Mouse (Mus musculus): ENCODE results near the gene Ints3.

Ints3 gene

DNA sequence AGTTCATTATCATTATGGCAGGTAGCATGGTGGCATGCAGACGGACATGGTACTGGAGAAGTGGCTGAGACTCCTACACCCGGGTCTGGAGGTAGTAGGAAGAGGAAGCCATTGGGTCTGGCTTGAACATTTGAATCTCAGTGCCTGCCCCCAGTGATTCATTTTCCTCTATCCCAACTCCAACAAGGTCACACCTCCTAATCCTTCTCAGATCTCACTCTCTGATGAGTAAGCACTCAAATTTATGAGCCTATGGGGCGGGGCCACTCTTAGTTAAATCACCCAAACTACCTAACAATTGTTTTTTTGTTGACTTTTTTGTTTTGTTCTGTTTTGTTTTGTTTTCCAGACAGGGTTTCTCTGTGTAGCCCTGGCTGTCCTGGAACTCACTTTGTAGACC lies 10.6 kb upstream of the Ints3 start:
- DNase-seq: no peak

DNA sequence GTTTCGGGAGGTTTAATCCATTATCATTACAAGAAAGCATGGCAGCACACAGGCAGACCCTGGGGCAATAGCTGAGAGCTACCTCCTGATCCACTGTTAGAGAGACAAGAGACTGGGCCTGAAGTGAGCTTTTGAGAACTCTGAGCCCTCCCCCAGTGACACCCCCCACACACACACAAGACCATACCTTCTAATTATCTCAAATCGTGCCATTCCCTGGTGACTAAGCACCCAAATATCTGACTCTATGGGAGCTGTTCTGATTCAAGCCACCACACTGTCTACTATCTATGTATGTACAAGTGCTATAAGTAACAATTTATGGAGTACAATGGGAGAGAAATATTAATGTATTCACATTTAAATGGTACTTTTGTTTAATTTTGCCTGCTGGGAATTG lies 7.3 kb upstream of the Ints3 start:
- no peak for DNase-seq

DNA sequence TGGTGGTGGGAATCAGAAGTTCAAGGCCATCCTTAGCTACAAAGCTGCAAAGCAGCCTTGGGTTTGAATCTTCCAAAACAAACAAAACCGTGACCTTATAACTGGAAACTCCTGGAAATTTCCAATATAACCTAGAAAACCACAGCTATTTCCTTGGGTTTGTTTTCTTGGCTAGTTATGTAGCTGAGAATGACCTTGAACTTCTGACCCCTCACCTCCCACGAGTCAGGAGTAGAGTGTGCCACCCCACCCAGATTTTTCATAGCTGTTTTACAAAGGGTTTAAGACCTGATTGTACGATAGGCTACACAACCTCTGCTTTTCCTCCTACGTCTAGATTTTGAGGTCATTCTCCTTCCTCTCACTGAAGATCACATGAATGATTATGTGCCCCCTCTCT lies 3.7 kb upstream of the Ints3 start:
- no peak for DNase-seq

GRCm38 (mm10) chr3:90434073-90434730 lies 780 bp upstream of the Ints3 start:
- DNase-seq: peak; percentile 76 to 89

GRCm38 (mm10) chr3:90432811-90433219 lies 607 bp downstream of the Ints3 start:
- DNase-seq: peak; percentile 44 to 62

DNA sequence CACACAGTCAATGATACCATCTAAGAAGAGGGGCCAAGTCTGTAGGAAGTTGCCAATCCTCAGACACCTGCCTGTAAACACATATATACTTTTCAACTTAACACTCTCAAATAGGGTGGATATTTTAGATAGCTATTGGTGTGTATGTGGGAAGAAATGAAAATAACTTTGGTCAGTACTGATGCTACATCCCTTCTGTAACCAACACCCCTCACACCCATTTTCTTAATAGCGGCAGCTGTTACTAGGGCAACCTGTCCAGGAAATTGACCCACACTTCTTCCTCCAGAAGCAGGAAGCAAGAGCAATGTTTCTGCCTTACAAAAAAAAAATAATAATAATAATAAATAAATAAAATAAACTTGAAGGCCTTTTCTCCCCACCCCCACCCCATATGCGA lies 1.1 kb downstream of the Ints3 start:
- no peak for DNase-seq

- DNase-seq: no peak
These were observed 3.8 kb downstream of the Ints3 start for GRCm38 (mm10) chr3:90429576-90429975.

- peak; percentile 36 to 54 for DNase-seq
These were observed 5.2 kb downstream of the Ints3 start for GRCm38 (mm10) chr3:90428186-90428585.

- peak in 1 of 2 experiments; percentile 23 for DNase-seq
These were observed 5.8 kb downstream of the Ints3 start for GRCm38 (mm10) chr3:90427574-90427973.

- no peak for DNase-seq
These were observed 7.9 kb downstream of the Ints3 start for GRCm38 (mm10) chr3:90425499-90425898.

DNA sequence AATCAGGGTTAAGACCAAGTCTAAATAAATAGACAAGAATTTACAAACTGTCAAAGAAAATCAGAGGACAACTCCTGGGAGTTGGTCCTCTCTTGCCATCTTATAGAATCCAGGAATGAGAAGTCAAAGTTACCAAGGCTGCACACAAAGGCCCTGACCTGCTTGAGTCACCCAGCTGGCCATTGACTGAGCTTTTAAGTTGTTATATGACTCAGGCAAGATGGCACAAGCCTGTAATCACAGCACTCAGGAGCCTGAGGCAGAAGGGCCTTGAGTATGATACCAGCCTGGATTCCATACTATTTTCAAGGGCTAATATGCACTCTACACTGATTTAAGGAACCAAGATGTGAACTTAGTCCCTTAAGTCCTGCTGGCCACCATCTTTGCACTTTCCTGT lies 9.9 kb downstream of the Ints3 start:
- no peak for DNase-seq

- no peak for DNase-seq
These were observed 12.7 kb downstream of the Ints3 start for GRCm38 (mm10) chr3:90420696-90421095.

DNA sequence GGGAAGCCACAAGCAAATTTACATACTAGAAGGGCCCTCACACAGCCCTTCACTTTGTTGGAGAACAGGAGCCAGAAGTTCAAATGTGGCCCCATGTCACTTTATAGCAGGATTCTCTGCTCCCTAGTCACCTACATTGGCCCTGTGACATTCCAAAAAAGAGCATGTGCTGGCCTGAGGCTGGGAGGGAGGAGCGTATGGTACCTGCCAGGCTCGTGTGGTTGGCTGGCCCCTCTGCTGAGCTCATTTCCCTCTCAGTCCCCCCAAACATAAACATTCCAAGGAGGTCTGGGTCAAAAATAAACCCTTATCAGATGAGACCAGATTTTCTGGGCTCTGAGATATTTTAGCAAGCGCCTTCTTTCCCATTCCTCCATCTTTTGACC lies 20.4 kb downstream of the Ints3 start:
- no peak for DNase-seq

DNA sequence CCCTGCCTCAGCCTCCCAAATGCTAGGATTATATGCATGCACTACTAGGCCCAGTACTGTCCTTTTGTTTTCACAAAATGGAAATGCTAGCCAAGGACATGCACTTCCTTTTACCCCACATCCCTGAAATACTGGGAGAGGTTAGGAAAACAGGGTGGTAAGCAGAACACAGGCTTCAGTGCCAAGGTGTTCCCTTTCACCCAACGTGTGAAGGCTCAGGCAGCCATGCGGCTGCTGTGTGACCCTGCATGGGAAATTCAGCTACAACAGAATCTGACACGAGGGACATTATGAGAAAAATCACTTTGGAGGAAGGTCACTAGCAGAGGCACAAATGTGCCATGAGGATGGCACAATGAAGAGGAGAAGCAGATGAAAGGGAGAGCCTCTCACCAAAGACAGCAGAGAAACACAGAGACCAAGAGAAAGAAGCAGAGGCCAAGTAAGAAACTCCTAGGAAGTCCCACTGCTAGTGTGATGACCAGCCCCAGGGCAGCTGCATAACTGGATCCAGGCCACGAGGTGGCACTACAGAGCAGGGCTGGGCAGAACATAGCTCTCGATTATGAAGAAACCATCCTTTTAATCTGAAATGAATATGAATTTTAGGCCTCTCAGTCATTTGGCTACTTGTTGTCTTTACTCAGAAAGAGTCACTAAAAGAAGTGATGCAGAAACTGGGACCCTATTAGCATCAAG lies 21.0 kb downstream of the Ints3 start:
- DNase-seq: peak; percentile 77 to 79

DNA sequence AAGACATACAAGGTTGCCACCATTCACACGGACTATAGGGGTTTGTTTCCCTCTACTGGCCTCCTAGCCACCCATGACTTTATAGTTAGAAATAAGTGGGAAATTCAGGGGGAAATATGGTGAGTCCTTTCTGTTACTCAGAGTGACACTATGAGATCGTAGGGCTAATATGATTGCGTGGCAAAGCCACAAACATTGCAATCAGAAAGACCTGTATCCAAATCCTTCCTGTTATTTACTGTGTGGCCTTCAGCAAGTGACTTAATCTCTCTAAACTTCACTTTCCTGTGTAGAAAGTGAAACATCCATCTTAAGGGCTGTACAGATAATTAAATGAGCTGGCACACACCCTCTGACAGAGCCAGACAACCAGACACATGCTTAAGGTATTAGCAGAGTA lies 24.7 kb downstream of the Ints3 start:
- no peak for DNase-seq

DNA sequence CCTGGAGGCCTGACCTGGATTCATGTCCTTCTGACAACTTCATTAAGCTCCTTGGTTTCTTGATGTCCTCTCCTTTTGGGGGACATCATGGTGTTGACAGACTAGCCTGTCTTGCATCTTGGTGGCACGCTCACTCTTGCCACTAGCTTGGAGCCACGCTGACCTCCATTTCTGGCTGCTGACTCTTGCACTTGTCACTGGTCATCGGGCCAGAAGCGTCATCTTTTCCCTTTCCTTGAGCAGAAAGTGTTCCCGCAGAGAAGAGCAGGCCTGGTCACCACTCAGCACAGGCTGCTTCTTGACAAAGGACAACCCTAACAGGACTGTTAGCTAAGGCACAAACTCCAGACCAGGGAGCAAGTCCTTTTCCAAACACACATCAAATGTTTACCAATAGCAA lies 27.0 kb downstream of the Ints3 start:
- no peak for DNase-seq

DNA sequence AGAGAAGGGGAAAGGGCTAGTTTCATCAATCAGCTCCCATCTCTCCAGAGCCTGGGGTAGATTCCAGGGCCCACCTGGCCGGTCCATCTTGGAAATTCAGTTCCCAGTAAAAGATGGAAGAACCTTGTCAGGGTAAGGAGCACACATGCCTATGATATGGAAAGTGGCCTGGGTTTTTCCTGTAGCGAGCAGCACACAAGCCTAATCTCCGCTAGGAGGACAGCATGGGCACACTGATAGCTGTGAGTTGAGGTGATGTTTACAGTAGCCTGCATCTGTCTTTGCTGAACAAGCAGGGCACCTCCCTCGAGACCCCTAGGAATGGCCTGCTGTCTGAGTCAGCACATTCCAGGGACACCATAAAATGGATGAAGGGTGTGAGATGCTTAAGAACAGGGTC lies 28.8 kb downstream of the Ints3 start:
- no peak for DNase-seq

DNA sequence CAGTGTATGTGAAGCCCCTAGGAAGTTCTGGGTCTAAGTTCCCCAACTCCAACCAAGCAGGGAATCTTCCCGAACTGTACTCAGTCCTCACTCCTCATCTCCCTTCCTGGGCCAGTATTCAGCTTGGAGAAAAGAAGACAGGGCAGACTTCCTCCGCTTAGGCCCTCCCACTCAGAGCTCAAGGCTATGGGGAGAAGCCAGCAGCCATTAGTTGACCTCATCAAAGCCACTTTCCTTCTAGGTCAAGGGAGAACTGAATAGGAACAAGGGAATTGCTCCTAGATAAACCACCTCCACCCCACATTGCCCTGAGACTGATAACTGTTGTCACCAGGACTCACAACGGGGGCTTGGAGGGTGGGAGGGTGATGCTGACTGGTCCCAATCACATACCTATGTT lies 29.3 kb downstream of the Ints3 start:
- DNase-seq: no peak

DNA sequence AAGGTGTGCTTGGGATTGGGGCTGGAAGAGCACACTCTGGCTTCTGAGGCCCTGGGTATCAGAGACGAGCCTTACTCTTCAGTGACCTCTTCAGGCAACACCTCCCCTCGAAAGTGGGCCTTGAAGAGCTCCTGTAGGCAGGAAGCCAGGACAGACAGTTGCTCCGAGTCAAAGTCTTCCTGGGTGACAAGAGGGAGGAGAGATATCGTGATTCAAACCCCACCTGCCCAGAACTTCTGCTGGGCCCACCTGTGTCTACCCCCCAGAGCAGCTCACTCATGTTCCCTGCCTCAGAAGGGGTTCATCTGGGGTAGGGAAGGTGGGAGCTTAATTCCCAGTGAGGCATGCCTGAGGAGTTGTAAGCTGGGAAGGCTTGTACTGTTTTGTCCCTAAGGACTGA lies 32.4 kb downstream of the Ints3 start:
- no peak for DNase-seq

DNA sequence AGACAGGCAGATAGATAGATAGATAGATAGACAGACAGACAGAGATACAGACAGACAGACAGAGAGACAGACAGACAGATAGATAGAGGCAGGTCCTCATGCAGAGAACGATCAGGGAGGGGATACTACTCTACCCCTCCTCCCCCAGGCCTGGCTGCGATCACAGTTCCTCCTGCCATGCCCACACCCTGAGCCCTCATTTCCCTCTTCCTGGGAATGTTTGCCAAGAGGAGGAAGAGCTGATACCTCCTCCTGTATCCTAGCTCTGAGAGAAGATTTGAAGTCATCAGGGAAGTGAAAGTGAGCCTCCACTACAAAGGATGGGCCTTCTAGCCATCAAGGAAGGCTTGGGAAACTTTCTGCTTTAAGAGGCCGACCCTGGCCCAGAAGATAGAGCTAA lies 37.8 kb downstream of the Ints3 start:
- DNase-seq: peak in 1 of 2 experiments; percentile 38

DNA sequence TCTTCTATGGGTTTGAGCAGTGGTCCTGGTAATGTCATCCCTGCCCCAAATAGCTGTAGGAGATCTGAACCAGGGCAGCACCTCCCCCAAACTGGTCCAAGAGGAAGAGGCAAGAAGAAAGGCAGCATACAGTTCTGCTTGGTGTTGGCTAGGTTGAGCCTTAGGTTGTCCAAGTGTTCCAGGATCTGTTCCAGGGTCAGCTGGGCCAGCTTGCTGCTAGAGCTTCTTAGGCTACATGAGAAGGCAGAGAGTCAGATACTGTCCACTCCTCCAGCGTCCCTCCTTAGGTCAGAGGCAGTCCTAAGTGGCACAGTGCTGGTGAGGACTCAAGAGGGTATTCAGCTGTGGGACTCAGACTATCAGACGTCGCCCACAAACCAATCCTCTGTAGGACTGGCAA lies 40.8 kb downstream of the Ints3 start:
- DNase-seq: no peak

GRCm38 (mm10) chr3:90391941-90392340 lies 41.5 kb downstream of the Ints3 start:
- no peak for DNase-seq

GRCm38 (mm10) chr3:90391004-90391403 lies 42.4 kb downstream of the Ints3 start:
- no peak for DNase-seq

Data from lung, adult 18-20 months (tissue).